In the genomic region with DNA sequence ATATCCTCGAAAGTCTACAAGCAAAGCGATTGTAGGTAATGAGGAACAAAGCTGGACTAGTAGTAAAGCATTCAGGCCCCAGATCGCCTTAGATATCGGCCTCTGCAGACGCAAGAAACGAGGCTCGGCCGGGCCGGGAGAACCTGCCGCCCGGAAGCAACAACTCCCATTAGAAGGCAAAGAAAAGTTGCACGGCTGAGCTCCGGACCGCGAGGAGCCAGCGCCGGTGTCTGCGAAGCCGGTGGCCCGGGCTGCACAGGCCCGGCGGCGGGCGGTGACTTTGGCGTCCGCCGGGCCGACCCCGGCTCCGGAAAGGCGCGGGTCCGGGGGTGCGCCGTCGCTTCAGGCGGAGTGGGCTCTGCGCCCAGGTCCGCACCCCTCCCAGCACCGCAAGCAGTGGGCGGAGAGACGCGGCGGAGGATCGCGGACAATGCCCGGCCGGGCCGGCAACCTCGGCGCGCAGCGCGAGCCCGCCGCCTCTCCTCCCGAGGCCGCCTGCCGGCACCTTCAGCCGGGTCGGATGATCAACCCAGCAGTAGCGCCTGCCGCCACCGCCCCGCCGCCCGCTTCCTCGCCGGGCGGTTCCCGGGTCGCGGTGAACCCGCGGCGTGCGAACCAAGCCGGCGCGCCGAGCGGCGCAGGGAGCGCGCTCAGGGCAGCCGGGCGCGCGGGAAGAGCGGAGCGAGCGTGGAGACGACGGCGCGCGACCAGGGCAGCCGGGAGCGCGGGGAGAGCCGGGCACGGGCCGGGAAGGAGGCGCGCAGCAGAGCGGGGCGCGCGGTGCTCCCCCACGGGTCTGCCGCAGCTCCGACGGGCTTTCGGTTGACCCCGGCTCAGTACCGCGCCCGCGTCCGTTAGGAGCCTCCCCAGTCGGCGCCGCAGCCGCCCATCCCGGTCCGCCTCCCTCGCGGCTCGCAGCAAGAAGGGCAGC, we compare ENCODE assay signal across 8 mouse cellular contexts. TPM values are rescaled to one million over a fixed set of nuclear protein-coding genes. Genes with fewer than 3 reads are reported as not detected.
DNase-seq lines count a peak whose midpoint lies in the region; ATAC-seq and TF ChIP-seq lines count a peak whose summit lies in the region.

No protein-coding gene starts in this region.

- WGBS in forebrain, embryonic 10.5 days: under 1% methylated on average over 115 of the region's 129 CpGs
- WGBS in heart, embryonic 14.5 days: under 1% methylated on average over 108 of the region's 129 CpGs
- under 1% methylated on average over 127 of the region's 129 CpGs for WGBS in liver, embryonic 16.5 days (ENCODE audit: insufficient replicate concordance)
- WGBS in neural tube, embryonic 13.5 days: under 1% methylated on average over 111 of the region's 129 CpGs

- no peaks in the 10 kb centered on the region for H3K27me3 ChIP-seq in E14TG2a.4 (ENCODE audit: insufficient read depth, low read length)
- H3K27me3 ChIP-seq in forebrain, embryonic 10.5 days (ENCODE audit: poor library complexity, severe bottlenecking): peaks cover 4% of the 10 kb centered on the region; the same call in 1 of the 2 replicates
- H3K27me3 ChIP-seq in heart, embryonic 14.5 days (ENCODE audit: control insufficient read depth, insufficient read depth, low read length): no peaks in the 10 kb centered on the region
- no peaks in the 10 kb centered on the region for H3K27me3 ChIP-seq in liver, embryonic 16.5 days (ENCODE audit: control insufficient read depth, insufficient read depth, low read depth, low read length)
- H3K27me3 ChIP-seq in neural tube, embryonic 13.5 days: peaks cover 5% of the 10 kb centered on the region; the same call in 1 of the 2 replicates

- DNase-seq in c-Kit-negative CD71-positive TER-119-positive erythroid progenitor cells, embryonic 14.5 days (ENCODE audit: low read depth, low spot score): peak; percentile 47
- DNase-seq in forebrain, embryonic 10.5 days (ENCODE audit: extremely low spot score, low spot score): peak; percentile 66
- peak; percentile 78 for DNase-seq in kidney, postnatal 10 days
- DNase-seq in testis, postnatal 10 days (ENCODE audit: low spot score): peak; percentile 70

- no peak for TF ChIP-seq CTCF in E14TG2a.4 (conservative IDR thresholded peaks at IDR 0.05; ENCODE audit: low read length)

- ATAC-seq in heart, embryonic 14.5 days (ENCODE audit: insufficient number of reproducible peaks, insufficient read depth, low FRiP score, low read depth): peak; percentile 45
- ATAC-seq in liver, embryonic 16.5 days (ENCODE audit: low read depth): peak; percentile 22
- peak; percentile 77 for ATAC-seq in neural tube, embryonic 13.5 days (ENCODE audit: low read depth)

- H3K36me3 ChIP-seq in E14TG2a.4 (ENCODE audit: insufficient read depth, low read length): peaks cover 8% of the 10 kb centered on the region; the same call in 1 of the 2 replicates
- H3K36me3 ChIP-seq in forebrain, embryonic 10.5 days (replicated peaks): no peaks in the 10 kb centered on the region
- no peaks in the 10 kb centered on the region for H3K36me3 ChIP-seq in heart, embryonic 14.5 days (ENCODE audit: control insufficient read depth, insufficient read depth, low read length)
- H3K36me3 ChIP-seq in liver, embryonic 16.5 days (ENCODE audit: control insufficient read depth, insufficient read depth): no peaks in the 10 kb centered on the region
- no peaks in the 10 kb centered on the region for H3K36me3 ChIP-seq in neural tube, embryonic 13.5 days

- H3K4me3 ChIP-seq in E14TG2a.4 (replicated peaks; ENCODE audit: low read length): peak overlapping the region; percentile 98
- H3K4me3 ChIP-seq in forebrain, embryonic 10.5 days: peak overlapping the region; percentile 93
- peak overlapping the region; percentile 93 to 96 for H3K4me3 ChIP-seq in heart, embryonic 14.5 days (ENCODE audit: control insufficient read depth in 1 of 2, insufficient read depth in 1 of 2, low read depth in 1 of 2, low read length in 2 of 2)
- peak overlapping the region; percentile 98 for H3K4me3 ChIP-seq in liver, embryonic 16.5 days (ENCODE audit: low read depth, low read length)
- peak overlapping the region; percentile 94 for H3K4me3 ChIP-seq in neural tube, embryonic 13.5 days

- H3K4me1 ChIP-seq in E14TG2a.4 (replicated peaks; ENCODE audit: low read depth, low read length): peaks cover 36% of the 10 kb centered on the region
- peaks cover 33% of the 10 kb centered on the region for H3K4me1 ChIP-seq in forebrain, embryonic 10.5 days
- H3K4me1 ChIP-seq in heart, embryonic 14.5 days (ENCODE audit: control insufficient read depth in 2 of 2, insufficient read depth in 2 of 2, low read length in 2 of 2): peaks cover 12 to 32% of the 10 kb centered on the region in 2 experiments
- H3K4me1 ChIP-seq in liver, embryonic 16.5 days (ENCODE audit: control insufficient read depth, low read depth, low read length): peaks cover 39% of the 10 kb centered on the region
- H3K4me1 ChIP-seq in neural tube, embryonic 13.5 days (replicated peaks): peaks cover 45% of the 10 kb centered on the region

- peak overlapping the region; percentile 96 for H3K9ac ChIP-seq in heart, embryonic 14.5 days (ENCODE audit: low read length)
- peak overlapping the region; percentile 91 for H3K9ac ChIP-seq in liver, embryonic 16.5 days (ENCODE audit: low read depth, low read length)
- peak overlapping the region; percentile 95 for H3K9ac ChIP-seq in neural tube, embryonic 13.5 days

- H3K27ac ChIP-seq in forebrain, embryonic 10.5 days: peak overlapping the region; percentile 97
- H3K27ac ChIP-seq in heart, embryonic 14.5 days (replicated peaks in 1 of 2; ENCODE audit: control insufficient read depth in 1 of 2, insufficient read depth in 1 of 2, low read depth in 2 of 2, low read length in 2 of 2): peak overlapping the region; percentile 91 to 94
- H3K27ac ChIP-seq in liver, embryonic 16.5 days (ENCODE audit: low read length): peak overlapping the region; percentile 93
- H3K27ac ChIP-seq in neural tube, embryonic 13.5 days (replicated peaks): peak overlapping the region; percentile 97

- H3K4me2 ChIP-seq in heart, embryonic 14.5 days (ENCODE audit: low read length): peak overlapping the region; percentile 84
- H3K4me2 ChIP-seq in liver, embryonic 16.5 days (ENCODE audit: low read depth, low read length): peak overlapping the region; percentile 73
- peak overlapping the region; percentile 71 for H3K4me2 ChIP-seq in neural tube, embryonic 13.5 days

- H3K9me3 ChIP-seq in E14TG2a.4 (ENCODE audit: low read length): no peaks in the 10 kb centered on the region
- H3K9me3 ChIP-seq in forebrain, embryonic 10.5 days: no peaks in the 10 kb centered on the region
- H3K9me3 ChIP-seq in heart, embryonic 14.5 days (ENCODE audit: control insufficient read depth, low read length): no peaks in the 10 kb centered on the region
- no peaks in the 10 kb centered on the region for H3K9me3 ChIP-seq in liver, embryonic 16.5 days (replicated peaks; ENCODE audit: control insufficient read depth, low read length)
- H3K9me3 ChIP-seq in neural tube, embryonic 13.5 days: no peaks in the 10 kb centered on the region

RNA-seq across cellular contexts. Expression of a gene that starts 0.8 kb away (rescaled TPM):
- 22.5 and 28.0 TPM in 2 replicates for polyA plus RNA-seq in forebrain, embryonic 10.5 days (2016; fragmentation: Nextera tagmentation; extraction: Ambion mirVana)
- 30.5 and 35.0 TPM in 2 replicates for polyA plus RNA-seq in heart, embryonic 14.5 days (2014; fragmentation: Nextera tagmentation; extraction: Ambion mirVana)
- 43.6 and 44.1 TPM in 2 replicates for polyA plus RNA-seq in liver, embryonic 16.5 days (2015; fragmentation: Nextera tagmentation; extraction: Ambion mirVana)
- polyA plus RNA-seq in neural tube, embryonic 13.5 days (2015; fragmentation: Nextera tagmentation; extraction: Ambion mirVana): 41.5 and 45.4 TPM in 2 replicates

RNA-seq across cellular contexts. Expression of a gene that starts 37.0 kb away (rescaled TPM):
- polyA plus RNA-seq in forebrain, embryonic 10.5 days (2016; fragmentation: Nextera tagmentation; extraction: Ambion mirVana): 161 and 163 TPM in 2 replicates
- 142 and 160 TPM in 2 replicates for polyA plus RNA-seq in heart, embryonic 14.5 days (2014; fragmentation: Nextera tagmentation; extraction: Ambion mirVana)
- 108 and 118 TPM in 2 replicates for polyA plus RNA-seq in liver, embryonic 16.5 days (2015; fragmentation: Nextera tagmentation; extraction: Ambion mirVana)
- polyA plus RNA-seq in neural tube, embryonic 13.5 days (2015; fragmentation: Nextera tagmentation; extraction: Ambion mirVana): 302 and 310 TPM in 2 replicates

Comparison
In these comparisons a context has a peak if more than half of its experiments do, and no peak if none do; other contexts are left out.
1. Peak in every context shown above with its lines: DNase-seq, ATAC-seq, H3K4me3 ChIP-seq and H3K27ac ChIP-seq.
2. ATAC-seq: peak in every context shown above with its lines; median percentile 77 in neural tube, embryonic 13.5 days; 45 in heart, embryonic 14.5 days; 22 in liver, embryonic 16.5 days.